Mouse (Mus musculus) heart, embryonic 13.5 days (tissue): ENCODE results near the gene Arhgap29. TPM values are rescaled to one million over a fixed set of nuclear protein-coding genes. Genes with fewer than 3 reads are reported as not detected.

ENCODE experiments used
- ATAC-seq: fragments of 200-750 bp; cut with Nextera tagmentation; 2 replicates; pipeline ENCODE4 v1.8.0; 2017; ENCODE audit warnings: moderate TSS enrichment; ENCODE audit not compliant: insufficient number of reproducible peaks, low FRiP score, low TSS enrichment; ENCODE audit errors: extremely low read depth
- H3K27ac ChIP-seq: fragments of 300-500 bp; sonication (generic); replicated peaks from 2 replicates; pipeline ENCODE4 v1.5.1; 2015; ENCODE audit warnings: moderate library complexity, mild to moderate bottlenecking, inconsistent platforms
- H3K27me3 ChIP-seq: fragments of 300-500 bp; sonication (generic); replicated peaks from 2 replicates; pipeline ENCODE4 v1.6.1; 2015; ENCODE audit warnings: mild to moderate bottlenecking, inconsistent platforms
- H3K36me3 ChIP-seq: fragments of 300-500 bp; sonication (generic); 2 replicates; pipeline ENCODE4 v1.6.1; 2015; ENCODE audit warnings: mild to moderate bottlenecking, inconsistent platforms
- H3K4me1 ChIP-seq: fragments of 300-500 bp; sonication (generic); 2 replicates; pipeline ENCODE4 v1.6.1; 2015; ENCODE audit warnings: inconsistent platforms
- H3K4me2 ChIP-seq: fragments of 300-500 bp; sonication (generic); 2 replicates; pipeline ENCODE4 v1.6.1; 2015; ENCODE audit warnings: inconsistent platforms, mild to moderate bottlenecking, moderate library complexity
- H3K4me3 ChIP-seq: fragments of 300-500 bp; sonication (generic); 2 replicates; pipeline ENCODE4 v1.5.1; 2015; ENCODE audit warnings: moderate library complexity, mild to moderate bottlenecking, inconsistent platforms
- H3K9ac ChIP-seq: fragments of 300-500 bp; sonication (generic); 2 replicates; pipeline ENCODE4 v1.6.1; 2015; ENCODE audit warnings: inconsistent platforms, mild to moderate bottlenecking, moderate library complexity
- H3K9me3 ChIP-seq: fragments of 300-500 bp; sonication (generic); 2 replicates; pipeline ENCODE4 v1.6.1; 2016; ENCODE audit warnings: inconsistent platforms
- whole genome bisulfite sequencing: fragments of 180-500 bp; shearing (Covaris S2); methylation state at CpG from one replicate; pipeline ENCODE4 v1.1.7; 2015; ENCODE audit warnings: mixed read lengths; 5-methylcytosine and 5-hydroxymethylcytosine counted together
- polyA plus RNA-seq: library from polyadenylated mRNA; unstranded; fragments of >200 nt; fragmentation: Nextera tagmentation; extraction: Ambion mirVana; gene quantifications from 2 replicates; pipeline ENCODE4 v1.2.1, GENCODE M21; 2015

The Arhgap29 gene
- polyA plus RNA-seq, 1 experiment from 2014 or later, result 47.2 TPM

DNA sequence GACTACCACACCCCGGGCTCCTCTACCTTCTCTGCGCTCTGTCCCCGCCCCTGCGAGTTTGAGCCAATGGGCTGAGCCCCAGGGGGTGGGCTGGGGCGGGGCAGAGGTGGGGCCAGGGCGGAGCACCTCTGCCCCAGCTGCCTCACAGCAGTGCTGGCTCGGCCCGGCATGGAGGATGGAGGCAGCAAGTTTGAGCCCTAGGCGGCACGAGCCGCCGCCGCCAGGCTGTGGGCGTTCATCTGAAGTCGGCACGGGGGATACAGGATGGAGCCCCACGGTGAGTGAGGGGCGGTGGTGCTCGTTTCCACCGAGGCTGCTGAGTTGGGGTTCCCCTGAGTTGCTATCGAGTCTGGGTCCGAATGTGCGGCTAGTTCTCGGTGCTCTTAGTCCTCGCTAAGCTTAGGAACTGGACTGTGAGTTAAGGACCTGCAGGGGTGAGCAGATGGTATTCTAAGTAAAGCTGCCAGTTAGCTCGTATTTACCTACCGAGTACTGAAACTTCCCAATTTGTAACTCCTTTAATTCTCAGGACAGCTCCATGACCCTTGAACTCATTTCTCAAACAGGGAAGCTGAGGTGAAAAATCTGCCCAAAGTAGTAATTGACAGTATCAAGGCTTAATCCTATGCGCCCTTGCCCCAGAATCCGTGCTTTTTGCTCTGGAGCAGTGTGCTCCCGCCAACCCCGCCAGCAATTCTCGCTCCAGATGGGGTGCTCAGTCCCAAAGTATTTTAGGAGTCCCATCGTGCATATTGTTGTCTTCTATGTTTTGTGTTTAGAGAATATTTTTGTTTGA, 15.5 kb downstream of the Arhgap29 start:
- Histone ChIP-seq H3K4me2 (peak overlapping the region; percentile 82), H3K27ac (peak overlapping the region; percentile 82), H3K36me3 (no peaks in the 10 kb centered on the region), H3K9ac (peak overlapping the region; percentile 90), H3K4me3 (peak overlapping the region; percentile 76), H3K27me3 (no peaks in the 10 kb centered on the region), H3K9me3 (no peaks in the 10 kb centered on the region), H3K4me1 (peaks cover 25% of the 10 kb centered on the region)
- under 1% methylated on average over 33 of the region's 33 CpGs for WGBS
- peak; percentile 100 for ATAC-seq

DNA sequence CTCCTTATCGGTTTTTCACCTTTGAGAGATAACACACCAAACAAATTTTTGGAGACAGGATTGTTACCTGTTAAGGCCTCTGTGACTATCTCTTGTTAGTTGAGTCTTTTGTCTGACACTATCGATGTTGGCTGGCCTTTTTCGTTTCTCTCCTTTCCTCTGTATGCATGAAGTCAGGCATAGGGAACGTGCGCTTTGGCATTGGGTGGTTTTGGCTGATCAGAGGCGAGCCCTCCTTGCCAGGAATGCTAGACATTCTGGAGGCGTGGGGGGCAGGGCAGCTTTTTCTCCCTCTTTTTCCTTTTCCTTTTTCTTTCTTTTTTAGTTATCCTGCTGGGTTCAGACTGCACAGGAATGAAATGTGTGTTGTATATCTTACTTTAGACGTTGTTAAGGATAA, 16.3 kb downstream of the Arhgap29 start:
- no peak for ATAC-seq

GRCm38 (mm10) chr3:121969451-121969850, 17.1 kb downstream of the Arhgap29 start:
- peak overlapping the region; percentile 82; the same call in 1 of the 2 replicates for H3K27ac ChIP-seq
- H3K4me1 ChIP-seq, result peaks cover 39% of the 10 kb centered on the region
- peak overlapping the region; percentile 76 for H3K4me3 ChIP-seq
- H3K36me3 ChIP-seq, result peaks cover 6% of the 10 kb centered on the region; the same call in 1 of the 2 replicates
- H3K9me3 ChIP-seq, result no peaks in the 10 kb centered on the region
- H3K27me3 ChIP-seq, result no peaks in the 10 kb centered on the region
- peak overlapping the region; percentile 90 for H3K9ac ChIP-seq
- no peak for ATAC-seq
- 27% methylated on average over 1 of the region's 1 CpGs for WGBS
- peak overlapping the region; percentile 82 for H3K4me2 ChIP-seq

More for the DNA sequence above, 16.3 kb downstream of the Arhgap29 start:
- peak overlapping the region; percentile 90 for H3K9ac ChIP-seq
- H3K27ac ChIP-seq, result peak overlapping the region; percentile 82
- peaks cover 31% of the 10 kb centered on the region for H3K4me1 ChIP-seq
- under 1% methylated on average over 8 of the region's 8 CpGs for WGBS
- H3K9me3 ChIP-seq, result no peaks in the 10 kb centered on the region
- H3K27me3 ChIP-seq, result no peaks in the 10 kb centered on the region
- peak overlapping the region; percentile 76 for H3K4me3 ChIP-seq
- H3K4me2 ChIP-seq, result peak overlapping the region; percentile 82
- H3K36me3 ChIP-seq, result no peaks in the 10 kb centered on the region

GRCm38 (mm10) chr3:121973761-121974160, 21.4 kb downstream of the Arhgap29 start:
- peaks cover 22% of the 10 kb centered on the region for H3K36me3 ChIP-seq
- no peak for ATAC-seq
- H3K27me3 ChIP-seq, result no peaks in the 10 kb centered on the region
- peaks cover 46% of the 10 kb centered on the region for H3K4me1 ChIP-seq
- H3K27ac ChIP-seq, result peak overlapping the region; percentile 48; the same call in 1 of the 2 replicates
- H3K9me3 ChIP-seq, result no peaks in the 10 kb centered on the region
- 34% methylated on average over 5 of the region's 5 CpGs for WGBS
- no peak overlapping the region for H3K4me3 ChIP-seq
- H3K9ac ChIP-seq, result peak overlapping the region; percentile 60; the same call in 1 of the 2 replicates
- peak overlapping the region; percentile 49 for H3K4me2 ChIP-seq

GRCm38 (mm10) chr3:121975381-121975780, 23.0 kb downstream of the Arhgap29 start:
- Histone ChIP-seq H3K9ac (no peak overlapping the region), H3K4me2 (no peak overlapping the region), H3K36me3 (peaks cover 27% of the 10 kb centered on the region), H3K4me3 (no peak overlapping the region), H3K9me3 (no peaks in the 10 kb centered on the region), H3K27ac (no peak overlapping the region), H3K27me3 (no peaks in the 10 kb centered on the region), H3K4me1 (peaks cover 45% of the 10 kb centered on the region)
- WGBS, result 77% methylated on average over 3 of the region's 3 CpGs
- ATAC-seq, result no peak

GRCm38 (mm10) chr3:121981306-121981705, 29.0 kb downstream of the Arhgap29 start:
- Histone ChIP-seq H3K27me3 (no peaks in the 10 kb centered on the region), H3K9ac (no peak overlapping the region), H3K9me3 (no peaks in the 10 kb centered on the region), H3K4me3 (no peak overlapping the region), H3K36me3 (peaks cover 57% of the 10 kb centered on the region), H3K4me1 (peaks cover 31% of the 10 kb centered on the region), H3K4me2 (no peak overlapping the region), H3K27ac (no peak overlapping the region; the same call in 1 of the 2 replicates)
- no peak for ATAC-seq
- WGBS, result 70% methylated on average over 4 of the region's 4 CpGs

DNA sequence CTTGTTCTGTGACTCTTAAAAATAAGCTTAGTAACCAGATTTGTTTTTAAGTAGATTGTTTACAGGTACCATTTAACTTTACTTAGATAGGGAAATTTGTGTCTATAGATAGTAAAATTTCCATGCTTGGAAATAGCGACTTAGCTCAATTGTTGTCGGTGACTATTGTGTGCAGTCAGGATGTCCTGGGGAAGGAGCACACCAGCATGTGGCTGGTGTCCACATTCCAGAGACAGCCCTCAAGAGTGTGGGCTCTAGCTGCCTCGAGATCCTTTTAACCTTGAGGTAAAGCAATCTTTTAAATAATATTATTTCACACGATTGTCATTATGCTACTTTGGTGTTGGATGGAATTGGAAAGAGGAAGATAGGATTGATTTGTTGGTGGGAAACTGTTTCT, 30.1 kb downstream of the Arhgap29 start:
- no peaks in the 10 kb centered on the region for H3K27me3 ChIP-seq
- H3K4me3 ChIP-seq, result no peak overlapping the region
- no peak overlapping the region for H3K9ac ChIP-seq
- H3K9me3 ChIP-seq, result no peaks in the 10 kb centered on the region
- no peak for ATAC-seq
- 54% methylated on average over 4 of the region's 4 CpGs for WGBS
- H3K36me3 ChIP-seq, result peaks cover 53% of the 10 kb centered on the region
- H3K4me2 ChIP-seq, result no peak overlapping the region
- peaks cover 29% of the 10 kb centered on the region for H3K4me1 ChIP-seq
- peak overlapping the region; percentile 69 for H3K27ac ChIP-seq

DNA sequence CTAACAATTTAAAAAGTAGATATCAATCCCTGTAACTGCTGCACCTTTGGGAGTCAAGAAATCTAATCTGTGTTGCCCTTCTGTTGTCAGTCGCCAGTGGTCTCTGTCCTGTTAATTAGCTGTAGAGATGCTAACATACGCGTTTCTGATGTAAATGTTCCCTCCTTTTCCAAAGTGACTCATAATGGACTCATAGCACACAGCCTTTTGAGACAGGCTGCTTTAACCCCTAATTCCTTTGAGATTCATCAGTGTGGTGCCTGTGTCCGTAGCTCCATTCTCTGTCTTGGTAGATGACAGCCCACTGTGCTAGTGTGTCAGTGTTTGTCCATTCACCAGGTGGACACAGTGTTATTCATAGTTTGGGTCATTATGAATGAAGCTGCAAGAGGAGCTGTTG, 42.8 kb downstream of the Arhgap29 start:
- ATAC-seq, result no peak
- no peaks in the 10 kb centered on the region for H3K27me3 ChIP-seq

GRCm38 (mm10) chr3:121999934-122000333, 47.6 kb downstream of the Arhgap29 start:
- no peaks in the 10 kb centered on the region for H3K27me3 ChIP-seq
- no peak overlapping the region for H3K27ac ChIP-seq
- peaks cover 69% of the 10 kb centered on the region for H3K36me3 ChIP-seq
- WGBS, result 89% methylated on average over 2 of the region's 2 CpGs
- no peak for ATAC-seq
- H3K4me2 ChIP-seq, result no peak overlapping the region
- H3K9me3 ChIP-seq, result no peaks in the 10 kb centered on the region
- H3K4me3 ChIP-seq, result no peak overlapping the region
- no peak overlapping the region for H3K9ac ChIP-seq
- peaks cover 21% of the 10 kb centered on the region for H3K4me1 ChIP-seq

More for the DNA sequence above, 42.8 kb downstream of the Arhgap29 start:
- no peak overlapping the region for H3K9ac ChIP-seq
- H3K36me3 ChIP-seq, result peaks cover 69% of the 10 kb centered on the region
- peaks cover 9% of the 10 kb centered on the region for H3K4me1 ChIP-seq
- no peaks in the 10 kb centered on the region for H3K9me3 ChIP-seq
- WGBS, result 82% methylated on average over 4 of the region's 4 CpGs
- no peak overlapping the region for H3K4me2 ChIP-seq
- H3K4me3 ChIP-seq, result no peak overlapping the region
- H3K27ac ChIP-seq, result no peak overlapping the region

- WGBS, result 61% methylated on average over 6 of the region's 6 CpGs
- Histone ChIP-seq H3K4me1 (peaks cover 21% of the 10 kb centered on the region), H3K9me3 (no peaks in the 10 kb centered on the region), H3K27ac (0 out of 2 replicates have a peak overlapping the region, but pooled peaks have one; percentile 1), H3K4me2 (no peak overlapping the region), H3K4me3 (no peak overlapping the region), H3K36me3 (peaks cover 64% of the 10 kb centered on the region), H3K9ac (no peak overlapping the region), H3K27me3 (no peaks in the 10 kb centered on the region)
- no peak for ATAC-seq
Observed at GRCm38 (mm10) chr3:122001568-122001967, 49.2 kb downstream of the Arhgap29 start.

DNA sequence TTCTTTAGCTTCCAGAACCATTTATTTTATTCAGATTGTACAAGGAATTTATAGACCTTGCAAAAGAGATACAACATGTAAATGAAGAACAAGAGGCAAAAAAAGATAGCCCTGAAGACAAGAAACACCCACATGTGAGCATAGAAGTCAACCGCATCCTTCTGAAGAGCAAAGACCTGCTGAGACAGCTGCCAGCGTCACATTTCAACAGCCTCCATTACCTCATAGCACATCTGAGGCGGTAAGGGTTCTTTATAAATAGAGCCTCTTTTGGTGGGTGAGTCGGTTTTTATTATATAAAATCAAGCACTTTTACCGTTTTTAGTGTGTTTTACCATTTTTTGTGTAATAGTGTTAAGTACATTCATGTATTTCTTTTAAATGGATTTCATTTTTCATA, 57.5 kb downstream of the Arhgap29 start:
- no peak for ATAC-seq
- WGBS, result 74% methylated on average over 5 of the region's 5 CpGs

GRCm38 (mm10) chr3:122010292-122010691, 58.0 kb downstream of the Arhgap29 start:
- Histone ChIP-seq H3K4me1 (peaks cover 5% of the 10 kb centered on the region), H3K27ac (no peak overlapping the region), H3K9me3 (no peaks in the 10 kb centered on the region), H3K9ac (no peak overlapping the region), H3K27me3 (no peaks in the 10 kb centered on the region), H3K36me3 (peaks cover 93% of the 10 kb centered on the region), H3K4me2 (no peak overlapping the region), H3K4me3 (no peak overlapping the region)
- no peak for ATAC-seq
- 71% methylated on average over 5 of the region's 5 CpGs for WGBS

More for the DNA sequence above, 57.5 kb downstream of the Arhgap29 start:
- no peak overlapping the region for H3K4me2 ChIP-seq
- no peak overlapping the region for H3K9ac ChIP-seq
- H3K27me3 ChIP-seq, result no peaks in the 10 kb centered on the region
- H3K4me1 ChIP-seq, result peaks cover 5% of the 10 kb centered on the region
- no peak overlapping the region for H3K27ac ChIP-seq
- no peak overlapping the region for H3K4me3 ChIP-seq
- H3K9me3 ChIP-seq, result no peaks in the 10 kb centered on the region
- peaks cover 90% of the 10 kb centered on the region for H3K36me3 ChIP-seq
